Mouse (Mus musculus) stomach, embryonic 16.5 days (tissue): ENCODE data around the gene Dbt. TPM values are rescaled to one million over a fixed set of nuclear protein-coding genes. Genes with fewer than 3 reads are reported as not detected.
A peak's percentile ranks its signal among the peaks of the same experiment; 100 is the strongest.
"Not testable (repeated sequence)": the region's sequence is repeated elsewhere in the genome, so short reads cannot be mapped to it uniquely, and the experiment has no call there.

ENCODE experiments used
- ATAC-seq: fragments of 200-750 bp; cut with Nextera tagmentation; 2 replicates; pipeline ENCODE4 v1.8.0; 2017; ENCODE audit warnings: moderate number of reproducible peaks, moderate TSS enrichment; ENCODE audit not compliant: insufficient read depth, low FRiP score
- H3K27ac ChIP-seq: fragments of 300-500 bp; sonication (generic); 2 replicates; pipeline ENCODE4 v1.5.1; 2014; ENCODE audit warnings: low read length
- H3K27me3 ChIP-seq: fragments of 300-500 bp; sonication (generic); 2 replicates; pipeline ENCODE4 v1.6.1; 2014; ENCODE audit warnings: low read length, control low read depth, mixed read lengths; ENCODE audit not compliant: control insufficient read depth, insufficient read depth
- H3K36me3 ChIP-seq: fragments of 300-500 bp; sonication (generic); 2 replicates; pipeline ENCODE4 v1.6.1; 2014; ENCODE audit warnings: low read length; ENCODE audit not compliant: control insufficient read depth, insufficient read depth
- H3K4me1 ChIP-seq: fragments of 300-500 bp; sonication (generic); 2 replicates; pipeline ENCODE4 v1.6.1; 2014; ENCODE audit warnings: low read length, control low read depth, mixed read lengths; ENCODE audit not compliant: control insufficient read depth, insufficient read depth
- H3K4me2 ChIP-seq: fragments of 300-500 bp; sonication (generic); 2 replicates; pipeline ENCODE4 v1.6.1; 2014; ENCODE audit warnings: low read depth, low read length, mixed read lengths
- H3K4me3 ChIP-seq: fragments of 300-500 bp; sonication (generic); replicated peaks from 2 replicates; pipeline ENCODE4 v1.5.1; 2014; ENCODE audit warnings: mild to moderate bottlenecking, low read length
- H3K9ac ChIP-seq: fragments of 300-500 bp; sonication (generic); 2 replicates; pipeline ENCODE4 v1.6.1; 2014; ENCODE audit warnings: low read length
- H3K9me3 ChIP-seq: fragments of 300-500 bp; sonication (generic); replicated peaks from 2 replicates; pipeline ENCODE4 v1.6.1; 2016; ENCODE audit warnings: low read length, control low read depth; ENCODE audit not compliant: control insufficient read depth
- WGBS: fragments of 180-500 bp; shearing (Covaris S2); extraction: QIAGEN DNeasy Blood & Tissue Kit; methylation state at CpG from one replicate; pipeline ENCODE4 v1.1.7; 2014; 5-methylcytosine and 5-hydroxymethylcytosine counted together
- polyA plus RNA-seq: library from polyadenylated mRNA; unstranded; fragments of >200 nt; fragmentation: Nextera tagmentation; extraction: Ambion mirVana; gene quantifications from 2 replicates; pipeline ENCODE4 v1.2.1, GENCODE M21; 2015

The Dbt gene
- polyA plus RNA-seq, 1 experiment from 2014 or later: 24.2 TPM

GRCm38 (mm10) chr3:116530826-116531225 lies 18.0 kb downstream of the Dbt start:
- 66% methylated on average over 4 of the region's 4 CpGs for WGBS
- no peaks in the 10 kb centered on the region for H3K27me3 ChIP-seq
- H3K9me3 ChIP-seq: no peaks in the 10 kb centered on the region
- no peaks in the 10 kb centered on the region for H3K36me3 ChIP-seq
- H3K9ac ChIP-seq: no peak overlapping the region
- no peaks in the 10 kb centered on the region for H3K4me1 ChIP-seq
- no peak overlapping the region for H3K4me2 ChIP-seq
- H3K27ac ChIP-seq: no peak overlapping the region
- H3K4me3 ChIP-seq: no peak overlapping the region
- 0 out of 2 replicates have a peak, but pooled peaks have one; percentile 13 for ATAC-seq

GRCm38 (mm10) chr3:116536428-116537199 lies 23.7 kb downstream of the Dbt start:
- ATAC-seq: peak; percentile 62; the same call in 1 of the 2 replicates
- Histone ChIP-seq H3K4me1 (no peaks in the 10 kb centered on the region), H3K4me2 (no peak overlapping the region), H3K9me3 (no peaks in the 10 kb centered on the region), H3K9ac (no peak overlapping the region), H3K36me3 (no peaks in the 10 kb centered on the region; the same call in 1 of the 2 replicates), H3K27me3 (no peaks in the 10 kb centered on the region), H3K27ac (no peak overlapping the region), H3K4me3 (no peak overlapping the region)
- 38% methylated on average over 16 of the region's 16 CpGs for WGBS

GRCm38 (mm10) chr3:116537200-116537573 lies 24.3 kb downstream of the Dbt start:
- H3K9me3 ChIP-seq: no peaks in the 10 kb centered on the region
- H3K36me3 ChIP-seq: no peaks in the 10 kb centered on the region; the same call in 1 of the 2 replicates
- no peak overlapping the region for H3K4me2 ChIP-seq
- no peak overlapping the region for H3K9ac ChIP-seq
- WGBS: 63% methylated on average over 6 of the region's 6 CpGs
- no peaks in the 10 kb centered on the region for H3K27me3 ChIP-seq
- no peak for ATAC-seq
- H3K27ac ChIP-seq: no peak overlapping the region; the same call in 1 of the 2 replicates
- H3K4me3 ChIP-seq: no peak overlapping the region
- H3K4me1 ChIP-seq: no peaks in the 10 kb centered on the region

GRCm38 (mm10) chr3:116542070-116542469 lies 29.2 kb downstream of the Dbt start:
- ATAC-seq: no peak
- H3K36me3 ChIP-seq: no peaks in the 10 kb centered on the region; the same call in 1 of the 2 replicates
- H3K9me3 ChIP-seq: no peaks in the 10 kb centered on the region
- no peak overlapping the region for H3K27ac ChIP-seq
- no peak overlapping the region for H3K9ac ChIP-seq
- H3K4me1 ChIP-seq: no peaks in the 10 kb centered on the region
- WGBS: 85% methylated on average over 2 of the region's 2 CpGs
- H3K4me3 ChIP-seq: no peak overlapping the region
- no peak overlapping the region for H3K4me2 ChIP-seq
- no peaks in the 10 kb centered on the region for H3K27me3 ChIP-seq

- H3K4me2 ChIP-seq: no peak overlapping the region
- 71% methylated on average over 3 of the region's 3 CpGs for WGBS
- H3K36me3 ChIP-seq: no peaks in the 10 kb centered on the region; the same call in 1 of the 2 replicates
- H3K4me1 ChIP-seq: no peaks in the 10 kb centered on the region
- no peaks in the 10 kb centered on the region for H3K27me3 ChIP-seq
- H3K9ac ChIP-seq: no peak overlapping the region
- no peaks in the 10 kb centered on the region for H3K9me3 ChIP-seq
- H3K4me3 ChIP-seq: no peak overlapping the region
- no peak for ATAC-seq
- no peak overlapping the region for H3K27ac ChIP-seq
Measured at GRCm38 (mm10) chr3:116542532-116542931, 29.7 kb downstream of the Dbt start.

- H3K27me3 ChIP-seq: no peaks in the 10 kb centered on the region
- no peak overlapping the region for H3K27ac ChIP-seq
- H3K4me2 ChIP-seq: no peak overlapping the region
- H3K9me3 ChIP-seq: no peaks in the 10 kb centered on the region
- WGBS: 77% methylated on average over 5 of the region's 5 CpGs
- no peak overlapping the region for H3K4me3 ChIP-seq
- no peak for ATAC-seq
- H3K9ac ChIP-seq: no peak overlapping the region
- H3K4me1 ChIP-seq: no peaks in the 10 kb centered on the region
- H3K36me3 ChIP-seq: no peaks in the 10 kb centered on the region
Measured at GRCm38 (mm10) chr3:116547430-116547829, 34.6 kb downstream of the Dbt start.

GRCm38 (mm10) chr3:116551362-116551761 lies 38.5 kb downstream of the Dbt start:
- Histone ChIP-seq H3K4me1 (no peaks in the 10 kb centered on the region), H3K27ac (no peak overlapping the region), H3K4me2 (no peak overlapping the region), H3K9ac (no peak overlapping the region), H3K36me3 (no peaks in the 10 kb centered on the region), H3K27me3 (no peaks in the 10 kb centered on the region), H3K9me3 (no peaks in the 10 kb centered on the region), H3K4me3 (no peak overlapping the region)
- no peak for ATAC-seq
- 90% methylated on average over 5 of the region's 5 CpGs for WGBS

GRCm38 (mm10) chr3:116561315-116561714 lies 48.4 kb downstream of the Dbt start:
- not testable (repeated sequence) for H3K9ac ChIP-seq, ATAC-seq, H3K27me3 ChIP-seq, H3K4me3 ChIP-seq, H3K4me2 ChIP-seq, H3K9me3 ChIP-seq, H3K27ac ChIP-seq, H3K36me3 ChIP-seq, H3K4me1 ChIP-seq
- WGBS: 95% methylated on average over 13 of the region's 14 CpGs

- Histone ChIP-seq H3K27me3 (no peaks in the 10 kb centered on the region), H3K36me3 (no peaks in the 10 kb centered on the region), H3K4me3 (peak within 1 kb of the TSS; percentile 20), H3K9ac (0 out of 2 replicates have a peak within 1 kb of the TSS, but pooled peaks have one; percentile 4), H3K27ac (peak within 1 kb of the TSS; percentile 60), H3K4me2 (peak within 1 kb of the TSS; percentile 42), H3K4me1 (no peaks in the 10 kb centered on the region), H3K9me3 (peaks cover 3% of the 10 kb centered on the region; the same call in 1 of the 2 replicates)
- ATAC-seq: peak; percentile 87
- WGBS: 45% methylated on average over 7 of the region's 7 CpGs
Measured at GRCm38 (mm10) chr3:116562408-116563094, 49.7 kb downstream of the Dbt start, which contains the start of gene Lrrc39. Gene Lrrc39, plus strand, starts transcription at chr3:116562973.
